Mouse (Mus musculus) kidney, postnatal 10 days (tissue): ENCODE data around the gene Gm49601.

Experiments used
- DNase-seq: peaks from one replicate; pipeline ENCODE4 v3.0.0; 2021; ENCODE audit warnings: mixed read lengths

The Gm49601 gene

GRCm38 (mm10) chr16:18628948-18629340 lies 2.7 kb upstream of the Gm49601 start:
- DNase-seq, result no peak

- peak; percentile 6 for DNase-seq
Measured at GRCm38 (mm10) chr16:18628206-18628947, 2.1 kb upstream of the Gm49601 start.

- DNase-seq, result no peak
Measured at GRCm38 (mm10) chr16:18627163-18627562, 936 bp upstream of the Gm49601 start.

GRCm38 (mm10) chr16:18625791-18626311 lies 376 bp downstream of the Gm49601 start:
- DNase-seq, result no peak

- DNase-seq, result no peak
Measured at GRCm38 (mm10) chr16:18625097-18625496, 1.1 kb downstream of the Gm49601 start.

DNA sequence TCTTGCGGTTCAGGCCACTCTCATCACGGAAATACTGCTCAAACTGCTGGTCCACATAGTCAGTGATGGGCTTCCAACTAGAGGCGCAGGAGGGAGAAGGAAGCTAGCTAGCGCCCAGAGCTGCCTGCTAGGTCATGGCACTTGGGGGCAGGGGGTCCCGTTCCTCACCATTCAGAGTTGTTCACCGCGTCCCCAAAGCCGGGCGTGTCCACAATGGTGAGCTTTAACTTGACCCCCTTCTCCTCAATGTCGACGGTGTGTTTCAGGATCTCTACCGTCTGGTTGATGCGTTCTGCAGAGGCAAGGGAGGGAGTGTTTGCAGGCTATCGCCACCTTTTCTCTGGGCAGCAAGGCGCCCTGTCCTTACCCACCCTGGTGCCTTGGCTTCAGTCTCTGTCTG lies 1.6 kb downstream of the Gm49601 start:
- DNase-seq, result no peak

DNA sequence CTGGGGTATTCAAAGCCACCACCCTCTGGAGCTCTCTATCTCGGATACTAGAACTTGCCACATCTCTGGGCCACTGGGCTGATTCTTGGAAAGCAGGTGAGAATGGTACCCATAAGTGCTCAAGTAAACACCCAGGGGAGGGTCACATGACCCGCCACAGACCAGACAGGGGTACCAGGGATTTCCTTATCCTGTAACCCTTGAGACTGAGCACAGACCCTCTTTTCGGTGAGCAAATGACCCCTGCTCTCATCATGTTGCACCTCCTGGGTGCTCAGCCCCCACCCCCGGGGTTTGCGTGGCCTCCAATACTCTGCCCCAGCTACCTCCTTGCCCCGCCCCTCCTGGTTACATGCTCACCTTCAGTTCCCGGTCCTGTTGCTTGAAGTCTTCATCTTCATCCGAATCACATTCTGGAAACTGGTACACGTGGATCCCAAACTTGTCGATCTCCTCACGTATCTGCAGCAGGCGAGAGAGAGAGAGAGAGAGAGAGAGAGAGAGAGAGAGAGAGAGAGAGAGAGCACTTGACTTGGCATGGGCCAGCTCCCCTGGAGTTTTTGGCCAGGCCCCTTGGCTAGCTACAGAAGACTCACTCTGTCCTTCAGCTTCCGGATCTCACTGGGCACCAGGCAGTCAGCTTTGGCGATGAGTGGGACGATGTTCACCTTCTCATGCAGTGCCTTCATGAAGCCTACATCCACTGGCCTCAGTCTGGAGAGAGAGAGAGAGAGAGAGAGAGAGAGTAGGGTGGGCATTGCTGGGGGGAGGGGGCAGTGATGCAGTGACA lies 2.3 kb downstream of the Gm49601 start:
- no peak for DNase-seq

GRCm38 (mm10) chr16:18622916-18623750 lies 3.1 kb downstream of the Gm49601 start:
- DNase-seq, result no peak

- no peak for DNase-seq
Measured at GRCm38 (mm10) chr16:18622019-18622418, 4.2 kb downstream of the Gm49601 start, which contains the start of gene Gp1bb. Gene Gp1bb (minus strand): TSS chr16:18622403.

DNA sequence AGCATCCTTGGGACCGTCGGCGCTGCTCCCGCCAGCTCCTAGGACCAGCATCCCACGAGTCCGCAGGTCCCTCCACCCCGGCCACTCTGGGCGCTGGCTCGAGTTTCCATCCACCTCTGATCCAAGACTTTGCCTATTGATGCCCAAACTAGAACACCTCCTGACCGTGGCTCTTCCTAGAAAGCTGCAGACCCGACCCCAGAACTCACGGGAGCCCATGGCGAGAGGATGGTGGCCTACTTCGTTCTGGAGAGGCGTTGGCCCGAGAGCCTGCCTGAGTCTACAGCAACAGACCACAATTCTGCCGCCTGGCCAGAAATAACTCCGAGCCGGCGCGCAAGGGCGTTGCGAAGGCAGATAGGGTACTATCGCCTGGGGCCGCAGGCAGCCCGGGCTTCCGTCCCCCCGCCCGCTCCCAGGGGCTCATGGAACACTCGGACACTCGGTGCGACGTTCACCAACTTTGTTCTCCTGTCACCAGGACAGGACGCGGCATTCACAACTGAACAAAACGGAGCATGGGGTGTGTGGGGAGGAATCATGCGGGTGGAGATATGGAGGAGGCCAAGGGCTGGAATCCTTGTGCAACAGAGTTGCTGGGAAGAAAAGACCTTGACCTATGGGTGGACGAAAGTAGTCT lies 4.7 kb downstream of the Gm49601 start:
- DNase-seq, result no peak

DNA sequence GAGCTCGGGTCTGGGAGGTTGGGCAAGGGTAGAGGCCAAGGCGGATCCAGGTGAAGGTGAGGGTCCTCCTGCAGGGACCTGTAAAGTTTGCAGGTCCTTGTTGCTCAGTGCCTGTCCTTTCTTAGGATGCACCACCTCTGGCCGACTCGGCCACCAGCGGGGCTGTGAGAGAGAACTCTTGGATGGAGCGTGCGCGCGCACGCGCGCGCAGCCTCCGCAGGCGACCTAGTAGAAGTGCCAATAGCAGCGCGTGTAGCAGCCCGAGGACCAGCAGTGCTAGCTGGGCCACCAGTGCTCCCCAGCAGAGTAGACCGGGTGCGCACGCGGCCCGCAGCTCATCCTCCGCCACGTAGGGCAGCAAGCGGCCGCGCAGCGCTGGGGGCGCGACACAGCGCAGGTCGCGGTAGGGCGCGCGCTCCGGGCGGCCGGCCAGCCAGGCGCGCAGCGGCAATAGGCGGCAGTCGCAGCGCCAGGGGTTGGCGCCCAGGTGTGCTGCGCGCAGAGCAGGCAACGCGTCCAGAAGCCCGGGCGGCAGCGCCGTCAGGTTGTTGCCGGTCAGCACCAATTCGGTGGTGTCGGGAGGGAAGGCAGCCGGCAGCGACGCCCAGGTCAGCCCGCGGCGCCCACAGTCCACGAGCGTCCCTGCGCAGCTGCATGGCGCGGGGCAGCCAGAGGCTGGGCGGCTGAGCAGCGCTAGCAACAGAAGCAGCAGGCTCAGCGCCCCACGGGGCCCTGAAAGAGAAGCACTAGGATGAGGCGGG lies 5.4 kb downstream of the Gm49601 start:
- peak; percentile 53 for DNase-seq

GRCm38 (mm10) chr16:18620201-18620600 lies 6.0 kb downstream of the Gm49601 start:
- DNase-seq, result no peak

DNA sequence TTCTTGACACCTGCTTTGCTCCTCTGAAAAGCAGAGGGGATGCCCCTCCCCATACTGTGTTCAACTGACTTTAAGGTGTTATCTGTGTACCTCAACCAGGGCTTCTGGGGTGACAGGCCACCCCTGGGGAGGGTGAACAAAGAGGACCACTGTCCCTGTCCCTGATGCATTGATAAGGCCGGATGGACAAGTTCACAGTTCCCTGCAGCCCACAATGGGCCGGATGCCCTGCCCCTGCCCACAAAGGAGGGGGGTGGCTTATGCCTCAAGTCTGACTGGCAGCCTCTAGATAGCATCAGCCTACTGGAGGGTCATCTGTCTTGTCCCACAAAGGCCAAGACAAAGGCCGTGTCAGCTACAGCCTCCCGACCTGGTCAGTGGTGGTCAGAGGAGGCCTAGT lies 7.1 kb downstream of the Gm49601 start:
- no peak for DNase-seq

DNA sequence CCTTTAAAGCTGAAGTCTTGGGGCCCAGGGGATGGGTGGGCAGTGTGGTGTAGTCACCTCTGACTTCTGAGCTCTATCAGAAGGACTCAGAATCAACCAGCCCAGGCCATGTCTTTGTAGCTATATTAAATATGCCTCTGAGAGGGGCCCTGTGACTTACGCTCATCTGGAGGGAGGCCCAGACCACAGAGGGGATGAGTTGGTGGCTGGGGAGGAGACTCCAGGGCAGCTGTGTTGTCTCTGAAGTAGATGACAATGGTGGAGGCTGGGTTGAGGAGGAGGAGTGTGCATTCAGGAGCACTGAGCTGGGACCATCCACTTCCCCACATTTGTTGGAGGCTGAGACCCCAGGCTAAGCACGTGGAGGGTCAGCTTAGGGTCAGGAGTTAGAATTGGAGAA lies 7.9 kb downstream of the Gm49601 start:
- peak; percentile 54 for DNase-seq

DNA sequence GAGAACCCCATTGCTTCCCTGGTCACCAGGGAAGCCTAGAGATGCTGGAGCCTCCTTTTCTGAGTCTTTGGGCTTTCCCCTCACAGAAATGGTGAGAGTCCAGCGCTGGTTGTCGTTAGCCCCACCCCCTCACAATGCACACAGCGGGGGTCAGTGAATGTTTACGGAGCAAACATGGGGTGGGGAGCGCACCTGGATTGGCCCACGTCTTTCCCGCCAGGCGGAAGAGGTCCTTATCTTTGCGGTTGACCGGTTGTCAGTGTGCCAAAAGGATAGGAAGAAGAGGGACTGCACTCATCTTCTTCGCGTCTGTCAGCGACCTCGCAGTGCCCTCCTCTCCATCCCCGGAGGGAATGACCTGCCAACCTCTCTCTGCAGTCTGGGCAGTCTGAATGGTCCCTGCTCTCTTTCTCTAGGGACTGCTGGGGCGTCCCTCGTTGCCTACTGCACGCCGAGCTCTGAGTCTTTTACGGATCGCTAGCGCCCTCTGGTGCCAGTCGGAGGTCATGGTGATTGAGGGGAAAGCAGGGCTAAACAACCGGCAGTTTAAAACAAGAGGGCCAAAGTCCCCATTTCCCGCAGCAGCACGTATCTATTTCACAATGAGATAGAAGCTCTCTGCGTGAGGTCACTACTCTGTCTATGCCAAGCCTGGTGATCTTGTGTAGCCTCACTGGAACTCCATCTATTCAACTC lies 8.7 kb downstream of the Gm49601 start:
- peak; percentile 92 for DNase-seq

- DNase-seq, result no peak
Measured at GRCm38 (mm10) chr16:18613301-18613700, 12.9 kb downstream of the Gm49601 start.

DNA sequence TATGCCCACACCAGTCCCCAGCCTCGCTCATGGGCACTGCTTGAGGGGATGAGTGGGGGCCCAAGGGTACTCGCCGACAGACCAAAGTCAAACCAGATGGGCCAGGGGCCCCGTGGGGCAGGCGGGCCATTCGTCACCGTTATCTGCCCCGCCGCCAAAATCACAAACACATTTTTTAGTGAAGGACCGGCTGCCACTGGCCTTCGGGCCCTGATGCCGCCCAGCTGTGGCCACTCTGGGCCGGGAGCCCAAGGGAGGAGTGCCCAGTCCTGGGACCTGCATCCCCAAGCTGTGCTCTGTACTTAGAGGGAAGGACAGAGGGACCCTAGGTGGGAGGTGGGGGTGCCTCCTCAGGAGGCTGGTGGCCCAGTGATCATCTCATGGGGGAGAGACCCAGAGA lies 14.5 kb downstream of the Gm49601 start:
- no peak for DNase-seq

DNA sequence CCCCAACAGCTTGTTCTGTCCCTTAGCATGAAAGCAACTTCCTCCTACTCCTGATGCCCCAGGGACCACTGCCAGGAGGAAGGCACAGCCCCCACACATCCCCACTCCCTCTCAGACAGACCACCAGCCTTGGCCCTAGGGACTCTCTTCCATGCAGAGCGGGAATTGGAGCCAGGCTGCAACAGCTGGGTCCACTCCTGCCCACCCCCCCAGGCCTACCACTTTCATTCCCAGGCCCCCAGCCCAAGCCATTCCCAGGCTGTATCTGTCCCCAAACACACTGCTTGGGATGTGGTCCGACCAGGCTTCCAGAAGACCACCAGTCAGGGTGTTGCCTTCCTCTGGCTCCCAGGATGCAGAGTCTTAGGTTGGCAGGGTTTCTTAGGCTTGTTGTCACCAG lies 17.1 kb downstream of the Gm49601 start:
- no peak for DNase-seq

- DNase-seq, result peak; percentile 57
Measured at GRCm38 (mm10) chr16:18608226-18608625, 18.0 kb downstream of the Gm49601 start.

DNA sequence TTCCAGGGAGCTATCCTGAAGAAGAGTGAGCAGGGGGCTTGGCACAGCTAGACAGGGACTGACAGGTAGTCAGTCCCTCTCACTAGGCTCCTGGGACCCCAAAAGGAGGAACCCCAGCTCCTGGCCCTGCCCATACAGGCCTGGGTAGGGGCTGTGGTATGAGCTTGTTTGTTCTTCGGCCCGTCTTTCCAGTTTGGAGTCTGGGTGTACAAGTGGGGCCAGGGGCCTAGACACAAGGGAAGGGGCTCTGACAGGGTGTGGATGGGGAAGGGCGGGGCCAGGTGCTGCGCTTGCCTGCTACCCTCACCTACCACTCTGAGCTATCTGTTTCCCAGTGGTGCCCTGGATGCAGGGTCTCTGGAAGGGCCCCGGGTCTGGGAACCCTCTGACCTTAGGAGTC lies 20.5 kb downstream of the Gm49601 start:
- no peak for DNase-seq

DNA sequence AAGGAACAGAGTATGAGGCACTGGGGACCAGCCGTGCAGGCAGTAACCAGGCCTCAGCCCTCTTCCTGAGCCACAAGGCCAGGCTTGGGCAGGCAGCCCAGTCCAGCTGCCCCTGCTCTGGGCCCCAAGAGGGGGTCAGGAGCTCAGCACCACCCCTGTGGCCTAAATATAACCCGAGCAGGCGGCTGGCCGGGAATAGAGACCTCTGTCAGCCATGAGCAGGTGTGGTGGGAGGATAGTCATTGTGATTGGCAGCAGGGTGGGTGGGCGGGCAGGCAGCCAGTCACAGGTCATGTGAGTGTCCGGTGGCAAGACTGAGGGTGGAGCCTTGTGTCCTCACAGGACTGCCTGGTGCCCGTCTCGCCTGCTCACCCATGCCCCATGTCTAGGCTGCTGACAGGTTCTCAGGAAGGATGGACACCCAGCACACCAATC lies 21.9 kb downstream of the Gm49601 start:
- DNase-seq, result peak; percentile 47
